Mouse (Mus musculus): ENCODE data around the gene Pold1.

The Pold1 gene

GRCm38 (mm10) chr7:44542555-44542954 is 6.1 kb downstream of the Pold1 start:
- peak; percentile 83 for DNase-seq

DNA sequence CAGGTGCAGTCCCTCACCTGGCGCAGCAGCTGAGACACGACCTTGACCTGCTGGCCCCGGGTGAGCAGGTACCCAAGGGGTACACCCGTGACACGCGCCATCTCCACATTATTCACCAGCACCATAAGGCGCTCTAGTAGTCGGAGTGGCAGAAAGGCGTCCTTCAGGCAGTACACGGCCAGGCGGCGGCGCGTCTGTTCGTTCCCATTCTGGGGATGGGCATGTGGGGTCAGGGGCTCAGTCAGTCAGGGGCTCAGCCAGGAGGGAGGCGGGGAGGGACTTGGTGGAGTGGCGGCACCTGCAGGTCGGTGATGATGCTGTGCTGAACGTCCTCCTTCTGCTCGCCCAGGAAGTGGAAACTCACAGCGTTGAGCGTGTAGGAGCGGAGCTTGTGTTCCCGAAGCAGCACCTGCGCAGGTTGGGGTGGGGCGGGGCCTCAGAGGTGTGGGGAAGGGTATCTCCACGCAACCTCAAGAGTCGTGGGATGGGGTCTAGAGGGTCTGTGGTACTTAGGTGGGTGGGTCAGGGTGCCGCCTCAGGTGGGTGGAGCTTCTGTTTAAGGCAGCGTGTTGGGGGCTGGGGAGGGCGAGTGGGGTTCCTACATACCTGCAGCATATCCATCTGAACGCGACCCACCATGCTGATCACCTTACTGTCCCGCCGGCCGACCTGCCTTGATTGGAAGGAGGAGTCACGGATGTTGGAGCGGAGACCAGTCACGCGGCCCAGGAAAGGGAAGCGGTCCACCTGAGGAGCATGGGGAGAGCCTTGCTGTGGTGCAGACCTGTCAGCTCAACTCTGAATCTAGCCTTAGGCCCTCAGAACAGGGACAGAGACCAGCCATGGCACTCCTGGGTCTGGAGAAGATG is 9.7 kb downstream of the Pold1 start:
- DNase-seq = peak; percentile 88

DNA sequence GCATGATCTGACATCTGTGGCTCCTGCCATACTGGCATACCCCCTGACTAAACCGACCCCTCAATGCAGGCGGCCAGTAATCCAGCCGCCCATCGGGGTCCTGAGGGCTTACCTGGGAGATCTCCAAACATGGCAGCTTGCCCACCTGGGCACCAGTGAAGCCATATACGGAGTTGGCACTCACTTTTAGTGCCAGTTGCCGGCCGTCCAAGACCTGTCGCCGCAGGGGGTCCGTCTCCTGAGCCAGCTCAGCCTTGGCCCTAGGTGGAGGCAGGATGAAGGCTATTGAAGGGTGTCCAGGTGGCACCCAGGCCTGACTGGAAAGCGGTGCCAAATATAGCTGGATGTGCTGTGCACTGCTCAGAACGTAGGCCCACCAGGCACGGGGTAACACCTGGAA is 11.2 kb downstream of the Pold1 start:
- peak; percentile 87 for DNase-seq

- DNase-seq = no peak
Measured at GRCm38 (mm10) chr7:44537009-44537408, 11.6 kb downstream of the Pold1 start.

DNA sequence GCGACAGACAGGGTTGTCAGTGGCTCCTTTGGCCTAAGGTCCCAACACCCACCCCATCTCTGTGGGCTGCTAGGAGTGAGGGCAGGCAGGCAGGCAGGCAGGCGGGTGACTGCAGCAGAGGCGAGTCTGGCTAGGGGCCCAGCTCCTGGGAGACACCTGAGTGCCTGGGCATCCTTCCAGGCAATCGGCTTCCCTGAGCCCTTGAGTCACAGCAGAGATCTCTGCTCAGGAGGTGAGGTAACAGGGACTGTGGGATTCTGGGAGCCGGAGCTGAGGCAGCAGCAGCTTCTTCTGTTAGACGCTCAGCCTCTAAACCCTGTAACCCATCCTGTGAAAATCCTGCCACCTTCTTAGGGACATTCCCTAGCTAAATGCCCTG is 12.1 kb downstream of the Pold1 start:
- peak; percentile 88 for DNase-seq

DNA sequence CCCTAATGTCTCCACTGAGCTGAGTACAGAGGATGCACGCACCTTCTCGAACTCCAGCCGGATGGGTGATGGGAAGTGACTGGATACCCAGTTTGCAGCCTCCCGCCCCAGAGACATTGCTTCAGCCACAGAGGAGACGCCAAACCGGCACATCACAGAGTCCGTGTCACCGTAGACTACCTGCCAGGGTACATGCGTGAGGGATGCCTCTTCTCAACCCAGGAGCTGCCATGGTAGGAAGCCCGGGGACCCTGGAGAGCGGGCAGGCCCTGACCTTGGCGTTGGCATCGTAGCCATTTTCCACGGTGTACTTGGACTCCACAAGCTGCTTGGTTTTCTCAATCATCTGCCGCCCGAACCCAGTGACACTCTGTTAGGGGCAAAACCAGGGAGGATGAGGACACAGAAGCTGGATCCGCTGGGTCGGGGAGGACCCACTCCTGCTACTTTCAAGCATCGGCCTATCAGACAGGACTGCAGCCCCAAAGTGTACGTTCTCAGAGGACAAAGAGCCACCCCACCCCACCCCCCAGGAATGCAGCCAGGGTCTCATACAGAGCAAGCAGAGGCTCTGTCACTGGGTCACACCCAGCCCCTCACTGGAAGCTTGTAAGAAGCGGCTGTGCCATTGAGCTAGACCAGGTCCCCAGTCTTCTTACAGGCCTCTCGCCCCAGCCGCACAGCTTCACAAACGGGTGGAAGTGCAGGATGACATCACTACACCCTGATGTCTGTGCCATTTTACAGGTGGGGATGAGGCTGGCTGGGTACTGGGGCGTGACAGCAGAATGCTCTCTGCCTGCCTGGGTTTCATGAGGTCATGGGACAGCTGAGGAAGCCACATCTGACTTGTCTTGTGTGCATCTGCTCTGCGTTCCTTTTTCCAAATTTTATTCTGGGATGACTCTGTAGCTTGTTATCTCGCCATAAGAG is 12.7 kb downstream of the Pold1 start:
- peak; percentile 89 for DNase-seq

DNA sequence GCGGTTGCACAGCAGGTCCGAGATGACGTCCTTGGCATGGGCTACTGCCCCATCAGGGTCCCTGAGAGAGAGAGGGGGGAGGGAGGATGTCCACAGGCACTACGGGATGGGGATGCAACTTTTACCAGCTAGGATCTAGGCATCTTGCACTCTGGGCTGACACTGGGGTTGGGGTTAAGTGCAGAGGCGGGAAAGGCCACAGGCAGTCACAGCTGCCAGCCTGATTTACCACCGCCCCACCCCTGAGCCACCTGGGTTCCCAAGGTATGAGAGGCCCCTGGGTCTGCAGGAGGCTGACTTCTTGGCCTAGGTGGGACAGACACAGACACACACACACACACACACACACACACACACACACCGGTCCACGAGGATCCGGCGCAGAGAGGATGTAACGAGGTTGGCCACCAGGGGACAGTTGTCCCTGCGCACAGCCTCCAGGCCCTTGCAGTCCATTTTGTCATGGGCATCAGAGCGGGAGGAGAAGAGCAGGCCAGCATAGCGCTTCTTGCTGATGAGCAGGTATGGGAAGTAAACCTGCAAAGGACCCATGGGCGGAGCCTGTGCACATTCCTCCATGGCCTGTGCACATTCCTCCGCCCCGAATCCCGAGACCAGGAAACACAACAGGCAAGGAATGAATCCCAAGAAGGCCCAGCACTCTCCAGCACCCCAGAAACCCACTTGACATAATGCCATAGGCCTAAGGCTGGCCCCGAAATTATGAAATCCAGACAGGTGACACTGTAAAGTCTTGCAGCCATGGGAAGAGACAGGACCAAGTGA is 13.8 kb downstream of the Pold1 start:
- DNase-seq = peak; percentile 80

GRCm38 (mm10) chr7:44534242-44534641 is 14.4 kb downstream of the Pold1 start:
- DNase-seq = peak; percentile 94

DNA sequence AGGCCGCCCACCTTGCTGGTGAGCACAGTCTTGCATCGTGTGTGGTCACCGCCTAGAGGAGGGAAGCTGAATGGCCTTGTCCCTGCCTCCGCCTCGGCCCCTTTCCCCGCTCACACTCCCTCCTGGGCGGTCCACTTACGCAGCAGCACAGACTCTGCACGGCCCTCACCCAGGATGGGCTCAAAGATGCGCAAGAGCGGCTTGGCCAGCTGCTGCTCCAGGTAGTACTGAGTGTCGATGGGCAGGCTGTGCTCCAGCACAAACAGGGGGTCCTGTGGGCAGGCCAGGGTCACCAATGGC is 15.0 kb downstream of the Pold1 start:
- DNase-seq = peak; percentile 88

DNA sequence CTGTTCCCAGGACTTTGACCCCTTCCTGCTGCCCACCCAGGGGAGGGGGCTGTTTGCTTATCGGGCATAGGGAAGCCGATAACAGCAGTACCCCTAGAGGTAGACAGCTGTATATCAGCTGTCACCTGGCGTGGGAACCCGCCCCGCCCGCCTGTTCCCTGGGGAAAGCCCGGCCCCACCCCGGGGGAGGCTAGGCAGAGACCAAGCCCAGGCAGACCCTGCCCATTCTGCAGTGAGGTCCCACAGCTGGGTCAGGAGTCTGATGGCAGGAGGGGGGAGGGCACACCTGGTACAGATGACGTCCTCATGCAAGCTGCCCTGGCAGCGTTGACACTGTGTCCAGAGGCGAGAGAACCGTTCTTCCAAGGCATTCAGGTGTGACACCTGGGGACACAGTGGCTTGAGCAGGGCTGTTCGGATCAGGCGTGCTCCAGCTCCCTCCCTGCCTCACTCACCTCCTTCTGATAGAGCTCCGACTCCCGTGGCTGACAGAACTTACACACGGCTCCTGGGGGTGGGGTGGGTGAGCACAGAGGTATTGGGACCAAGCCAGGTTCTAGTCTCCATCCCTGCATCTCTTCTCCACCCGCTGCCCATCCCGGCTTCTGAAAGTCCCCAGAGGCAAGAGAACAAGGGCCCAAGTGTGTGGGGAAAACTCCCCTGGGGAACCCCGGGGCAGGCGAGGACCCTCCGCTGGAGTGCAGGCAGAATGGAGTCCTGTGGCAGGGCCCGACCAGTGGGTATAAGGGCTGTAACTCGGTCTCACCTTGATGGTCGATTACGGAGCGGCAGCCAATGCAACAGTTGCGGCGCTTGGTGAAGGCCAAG is 15.5 kb downstream of the Pold1 start:
- peak; percentile 89 for DNase-seq

- no peak for DNase-seq
Measured at GRCm38 (mm10) chr7:44531946-44532732, 16.5 kb downstream of the Pold1 start, which contains the start of gene Spib. Gene Spib, minus strand, starts transcription at chr7:44532071.

DNA sequence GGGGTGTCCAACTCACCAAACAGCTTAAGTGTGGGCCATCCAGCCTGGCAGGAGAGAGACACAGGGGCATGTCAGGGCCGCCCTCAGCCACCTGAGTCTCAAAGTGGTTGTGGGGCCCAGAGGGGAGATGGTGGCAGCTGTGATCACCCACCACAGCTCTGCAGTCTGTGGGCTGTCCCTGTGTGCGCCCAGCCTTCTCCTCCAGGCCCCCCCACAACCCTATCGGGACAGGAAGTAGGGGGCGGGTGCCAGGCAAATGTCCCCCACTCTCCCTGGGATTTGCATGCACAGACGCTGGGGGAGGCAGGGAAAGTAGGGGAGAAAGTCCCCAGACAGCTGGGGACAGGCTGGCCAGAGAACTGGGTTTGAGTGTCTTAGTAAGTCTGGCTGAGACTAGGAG is 17.4 kb downstream of the Pold1 start:
- no peak for DNase-seq

DNA sequence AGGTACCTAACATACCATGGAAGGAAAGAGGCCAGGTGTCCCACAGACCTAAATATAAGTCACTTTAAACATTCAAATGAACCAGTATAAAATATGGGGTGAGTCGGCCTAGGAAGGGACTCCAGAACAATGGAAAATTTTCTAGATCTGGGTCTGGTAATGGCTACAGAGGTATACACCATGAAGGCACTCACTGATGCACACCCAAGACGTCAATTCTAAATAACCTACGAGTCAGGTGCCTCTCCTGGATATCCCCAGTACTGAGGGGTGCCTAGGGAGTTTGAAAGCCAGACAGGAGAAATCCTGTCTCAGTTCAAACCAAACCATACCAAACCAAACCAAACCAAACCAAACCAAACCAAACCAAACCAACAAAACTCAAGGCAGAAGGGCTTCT is 18.1 kb downstream of the Pold1 start:
- no peak for DNase-seq

DNA sequence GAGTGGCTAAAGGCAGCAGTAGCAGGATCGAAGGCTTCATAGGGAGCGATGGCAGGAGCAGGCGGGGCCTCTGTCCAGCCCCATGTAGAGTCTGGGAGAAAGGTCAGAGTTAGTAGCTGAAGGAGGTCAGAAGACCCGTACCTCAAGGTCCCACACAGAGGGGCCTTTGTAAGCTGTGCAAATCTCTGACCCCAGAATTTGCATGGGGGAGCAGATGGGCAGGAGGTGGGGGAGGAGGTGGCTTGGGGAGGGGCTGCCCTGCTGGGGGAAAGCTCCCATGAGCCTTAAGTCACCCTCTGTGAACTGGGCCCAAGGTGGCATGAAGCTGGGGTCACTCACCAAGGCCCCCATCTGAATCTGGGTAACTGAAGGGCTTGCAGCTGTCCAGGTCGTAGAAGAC is 19.1 kb downstream of the Pold1 start:
- no peak for DNase-seq

- DNase-seq = peak; percentile 97
Measured at GRCm38 (mm10) chr7:44527483-44528398, 20.9 kb downstream of the Pold1 start.

DNA sequence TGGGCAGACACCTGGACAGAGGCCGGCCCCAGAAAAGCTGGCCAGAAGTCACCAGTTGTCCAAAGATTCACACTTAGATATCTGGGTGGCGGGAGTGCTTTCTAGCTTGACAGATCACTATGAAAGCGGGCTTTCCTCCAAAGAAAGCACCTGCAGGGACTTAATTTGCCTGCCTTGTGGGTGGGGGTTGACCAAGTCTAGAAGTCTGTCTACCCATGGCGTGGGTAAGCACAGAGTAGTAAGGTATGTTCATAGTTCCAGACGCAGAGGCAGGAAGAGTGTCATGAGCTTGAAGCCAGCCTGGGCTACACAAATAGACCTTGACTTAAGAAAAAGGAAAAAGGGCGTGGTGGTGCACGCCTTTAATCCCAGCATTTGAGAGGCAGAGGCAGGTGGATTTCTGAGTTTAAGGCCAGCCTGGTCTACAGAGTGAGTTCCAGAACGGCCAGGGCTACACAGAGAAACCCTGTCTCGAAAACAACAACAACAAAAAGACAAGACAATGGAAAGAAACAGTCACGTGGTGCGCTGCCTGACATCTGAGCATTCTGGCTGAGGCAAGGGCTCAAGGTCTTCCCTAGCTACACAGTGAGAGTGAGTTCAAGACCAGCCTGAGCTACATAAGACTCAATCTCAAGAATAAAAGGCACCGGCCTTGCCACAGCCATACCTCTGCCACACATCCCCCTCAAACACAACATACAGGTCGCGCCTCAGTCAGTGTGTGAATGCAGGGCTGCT is 22.1 kb downstream of the Pold1 start:
- no peak for DNase-seq

GRCm38 (mm10) chr7:44525126-44525832 is 23.4 kb downstream of the Pold1 start:
- peak; percentile 99 for DNase-seq

DNA sequence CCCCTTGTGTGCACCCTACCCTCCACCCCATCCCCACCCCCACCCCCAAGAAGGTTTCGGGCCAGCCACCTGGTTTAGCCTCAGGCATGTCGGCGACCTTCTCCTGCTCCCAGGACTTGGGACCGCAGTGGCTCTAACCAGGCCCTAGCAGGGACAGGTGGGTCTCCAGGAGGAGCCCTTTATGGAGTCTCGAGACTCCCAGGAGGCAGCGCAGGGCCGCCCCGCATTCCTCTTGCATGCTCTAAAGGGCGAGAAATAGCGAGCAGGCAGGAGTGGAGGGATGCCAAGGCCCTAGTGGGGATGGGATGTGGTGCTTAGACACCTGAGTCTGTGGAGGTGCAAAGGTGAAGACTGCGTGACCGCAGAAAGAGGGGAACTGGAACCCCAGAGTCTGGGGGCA is 24.1 kb downstream of the Pold1 start, which contains the start of gene Mybpc2:
TSS of gene Mybpc2 (minus strand) at position 155 of the 400 bp plus-strand sequence.
- DNase-seq = peak; percentile 94

- DNase-seq = no peak
Measured at GRCm38 (mm10) chr7:44523056-44523455, 25.6 kb downstream of the Pold1 start.
